Mouse (Mus musculus) left cerebral cortex, adult 18-20 months (tissue): Measurements from ENCODE around the gene Palld. TPM values are rescaled to one million over a fixed set of nuclear protein-coding genes. Genes with fewer than 3 reads are reported as not detected.

Experiments used
- DNase-seq, 2 experiments: peaks; one replicate each; pipeline ENCODE4 v3.0.0; 2021 to 2022; ENCODE audit warnings: low spot score in 2 of 2, mixed read lengths in 1 of 2
- total RNA-seq, 2 experiments: library from RNA; stranded (reverse); gene quantifications; 2 replicates each; pipeline ENCODE4 v1.2.3; 2021

The Palld gene
- total RNA-seq, 2 experiments from 2014 or later, result 3.8 to 4.4 TPM

DNA sequence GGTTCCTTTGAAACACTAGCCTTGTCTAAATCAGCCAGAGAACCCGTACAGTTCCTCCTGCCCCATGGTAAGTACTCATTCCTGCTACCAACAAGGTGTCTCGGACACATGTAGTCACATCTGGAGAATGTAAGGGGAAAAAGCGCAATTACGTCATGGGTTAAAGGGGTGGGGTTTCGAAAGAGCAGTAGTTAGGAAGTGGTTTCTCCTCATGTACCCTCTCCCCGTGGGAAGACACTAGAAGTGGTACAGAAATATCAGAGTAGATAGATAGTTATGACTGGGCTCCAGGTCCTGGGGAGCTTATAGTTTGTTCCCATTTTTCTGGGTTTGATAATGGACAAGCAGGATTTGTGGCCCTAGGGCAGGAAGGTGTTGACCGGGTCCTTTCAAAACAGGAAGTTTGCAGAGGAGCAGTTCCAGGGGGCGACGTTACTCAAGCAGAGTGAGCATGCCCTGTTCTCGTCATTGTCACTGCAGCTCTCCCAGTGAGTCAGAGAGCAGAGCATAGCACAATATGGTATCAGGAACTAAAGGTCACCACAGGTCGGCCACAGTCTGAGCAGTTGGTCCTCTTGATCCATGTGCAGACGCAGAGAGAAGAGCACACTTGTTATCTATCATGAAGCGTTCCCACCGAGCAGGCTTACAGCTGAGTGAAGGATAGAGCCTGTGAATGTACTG is 384.8 kb downstream of the Palld start:
- no peak for DNase-seq

DNA sequence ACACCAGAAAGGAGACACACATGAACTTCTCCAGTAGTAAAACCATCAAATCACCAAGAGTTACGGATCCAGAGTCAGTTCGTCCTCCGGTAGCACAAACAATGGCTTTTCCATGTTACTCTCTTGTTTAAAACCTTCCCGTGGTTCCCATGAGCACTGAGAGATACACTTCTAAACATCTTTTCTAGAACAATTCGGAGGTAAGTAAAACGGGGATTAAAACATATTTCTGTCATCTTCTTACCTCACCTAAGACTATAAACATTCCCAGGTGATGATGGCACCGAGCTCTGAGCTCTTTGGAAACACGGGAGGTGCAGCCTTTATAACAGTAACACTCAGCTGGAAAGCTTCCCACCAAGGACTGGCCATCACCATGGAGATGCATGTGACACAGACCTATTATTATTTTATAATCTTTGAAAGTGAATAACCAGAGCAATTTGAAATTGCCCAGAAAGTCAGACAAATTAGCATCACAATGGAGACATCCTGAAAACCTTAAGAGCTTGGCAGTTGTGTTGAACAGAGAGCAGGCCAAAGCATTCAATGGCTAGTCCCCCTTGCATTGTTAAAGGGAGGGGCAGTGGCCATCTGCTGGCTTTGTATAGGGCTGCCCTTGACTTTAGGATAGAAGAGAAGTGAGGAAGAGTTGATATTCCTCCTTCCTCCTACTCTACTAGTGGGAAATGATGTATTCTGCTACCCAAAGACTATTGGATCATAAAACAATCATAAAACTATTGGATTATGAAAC is 385.6 kb downstream of the Palld start:
- DNase-seq, result no peak

DNA sequence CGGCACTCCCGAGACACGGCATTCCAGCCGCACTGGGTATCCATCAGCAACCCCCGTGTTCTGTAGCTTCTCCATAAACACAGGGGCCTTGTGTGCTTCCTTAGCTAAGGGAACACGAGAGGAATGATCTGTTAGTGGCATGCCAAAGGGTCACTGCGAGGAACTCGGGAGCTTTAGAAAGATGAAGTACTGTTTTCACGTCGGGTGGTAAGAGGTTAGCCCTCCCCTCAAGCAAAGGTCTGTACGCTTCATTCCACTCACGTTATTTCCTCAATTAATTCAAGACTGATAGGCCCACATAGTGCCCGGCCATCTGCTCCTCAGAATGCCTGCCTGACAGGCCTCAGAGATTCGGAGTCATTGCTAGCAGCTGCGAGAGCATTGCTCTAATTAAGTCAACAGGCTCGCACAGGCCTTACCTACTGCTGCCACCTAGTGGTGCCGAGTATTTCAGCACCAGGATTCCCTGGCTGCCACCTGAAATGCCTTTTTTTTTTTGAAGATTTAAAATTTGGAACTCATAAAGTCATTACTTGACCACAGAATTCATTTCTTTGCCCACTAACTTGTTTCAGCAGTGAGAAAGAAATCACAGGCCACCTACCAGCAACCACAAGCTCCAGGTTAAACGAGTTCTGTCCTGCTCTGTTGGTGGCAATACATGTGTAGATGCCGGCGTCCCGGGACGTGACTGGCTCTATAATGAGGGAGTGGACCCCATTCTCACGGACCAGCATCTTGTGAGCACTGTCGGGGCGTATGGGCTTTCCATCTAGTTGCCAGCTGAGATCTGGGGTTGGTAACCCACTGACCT is 386.4 kb downstream of the Palld start:
- peak; percentile 87 to 89 for DNase-seq

DNA sequence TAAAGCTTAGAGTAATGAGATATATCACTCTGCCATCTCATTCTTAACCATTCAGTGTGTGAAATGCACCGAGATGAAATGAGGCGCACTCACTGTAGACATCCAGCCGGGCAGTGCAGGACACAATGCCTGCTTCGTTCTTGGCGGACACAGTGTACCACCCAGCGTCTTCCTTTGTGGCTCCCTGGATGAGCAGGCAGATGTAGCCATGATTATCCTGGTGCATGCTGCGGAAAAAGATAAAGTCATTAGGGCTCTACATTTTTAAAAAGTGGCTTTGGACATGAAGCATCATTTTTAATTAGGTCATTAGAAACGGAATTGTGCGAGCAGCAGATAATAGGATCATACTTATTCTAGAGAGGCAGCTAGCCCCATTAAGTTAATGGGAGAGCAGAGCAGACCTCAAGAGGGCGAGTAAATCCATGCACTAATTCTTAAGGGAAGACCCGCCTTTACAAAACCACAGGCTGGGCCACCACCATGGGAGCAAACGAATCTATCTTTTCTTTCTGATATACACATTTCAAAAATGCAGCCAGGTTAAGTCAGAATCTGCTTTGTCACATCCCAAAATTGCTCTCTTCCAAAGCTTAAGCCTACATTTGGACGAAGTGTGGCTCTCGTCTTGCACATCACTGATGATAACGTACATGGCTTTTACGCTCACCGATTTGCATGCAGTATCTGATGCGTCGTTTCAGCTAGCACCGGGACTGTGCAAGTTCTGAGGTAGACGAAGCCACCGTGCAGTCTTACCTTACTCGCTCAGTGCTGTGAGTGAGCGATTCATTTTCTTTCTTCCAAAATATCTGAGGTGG is 387.2 kb downstream of the Palld start:
- DNase-seq, result no peak

DNA sequence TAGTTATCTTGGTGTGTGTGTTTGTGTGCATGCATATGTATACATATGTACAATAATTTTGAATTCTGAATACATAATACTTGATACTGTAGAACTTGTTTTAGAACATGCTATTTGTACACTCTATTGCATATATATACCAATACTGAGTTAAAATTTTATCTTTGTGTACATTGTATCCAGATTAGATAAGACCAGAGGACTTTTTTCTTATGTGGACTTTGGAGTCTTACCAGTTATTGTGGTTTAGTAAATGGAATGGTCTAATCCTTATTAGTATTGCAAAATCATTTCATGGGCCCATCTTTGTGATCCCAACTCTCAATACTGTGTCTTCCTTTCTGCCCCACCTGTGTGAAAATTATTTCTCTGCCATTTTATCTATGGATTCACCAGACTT is 400.2 kb downstream of the Palld start:
- no peak for DNase-seq

DNA sequence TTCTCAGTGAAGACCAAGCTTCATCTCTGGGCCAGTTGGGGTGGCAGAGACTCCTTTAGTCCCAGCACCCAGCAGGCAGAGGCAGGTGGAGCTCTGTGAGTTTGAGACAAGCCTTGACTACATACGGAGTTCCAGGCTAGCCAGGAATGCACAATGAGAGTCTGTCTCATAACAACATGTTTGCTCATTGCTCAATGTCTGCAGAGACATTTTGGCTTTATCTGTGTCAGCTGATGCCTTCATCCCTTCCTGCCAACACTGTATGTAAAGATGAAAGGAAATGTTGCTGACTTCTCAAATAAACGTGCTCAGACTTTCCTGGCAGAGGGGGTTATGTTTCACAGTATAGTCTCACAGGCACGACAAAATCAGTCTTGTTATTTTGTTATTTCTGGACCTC is 401.6 kb downstream of the Palld start:
- no peak for DNase-seq

DNA sequence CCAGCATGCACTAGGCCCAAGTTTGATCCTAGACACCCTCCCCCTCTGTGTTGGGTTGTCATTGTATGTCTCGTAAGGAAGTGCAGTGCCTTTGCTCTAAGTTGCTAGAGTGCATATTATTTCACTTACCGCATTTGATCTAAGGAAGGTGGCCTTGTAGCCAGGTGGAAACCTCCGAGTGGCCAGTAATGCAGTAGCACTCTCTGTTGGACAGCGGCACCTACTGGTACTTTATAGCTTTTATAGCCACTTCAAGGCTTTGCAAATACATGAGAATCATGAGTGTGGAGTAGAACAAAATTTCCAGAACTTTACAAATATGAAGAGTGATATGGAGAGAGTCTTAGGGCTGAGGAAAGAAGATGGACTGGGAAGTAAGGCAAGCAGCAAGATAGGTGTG is 403.5 kb downstream of the Palld start:
- DNase-seq, result peak in 1 of 2 experiments; percentile 25

DNA sequence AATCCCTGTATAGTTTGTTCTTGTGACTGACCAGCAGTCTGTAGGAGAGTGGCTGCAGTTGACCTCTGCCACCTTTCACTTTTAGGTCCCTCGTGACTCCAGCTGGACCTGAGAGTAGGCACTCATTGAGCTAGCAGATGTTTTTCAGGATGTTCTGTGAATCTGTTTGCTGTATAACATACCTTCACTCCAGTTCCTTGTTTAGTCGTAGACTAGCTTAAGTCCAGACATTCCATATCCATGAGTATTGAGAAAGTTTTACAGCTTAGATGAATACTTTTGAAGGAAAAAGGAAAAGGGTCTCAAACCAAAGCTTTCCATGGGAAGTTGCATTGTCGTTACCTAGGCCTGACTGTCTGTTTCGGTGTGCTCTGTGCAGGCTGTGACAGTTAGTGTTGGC is 405.4 kb downstream of the Palld start:
- no peak for DNase-seq

DNA sequence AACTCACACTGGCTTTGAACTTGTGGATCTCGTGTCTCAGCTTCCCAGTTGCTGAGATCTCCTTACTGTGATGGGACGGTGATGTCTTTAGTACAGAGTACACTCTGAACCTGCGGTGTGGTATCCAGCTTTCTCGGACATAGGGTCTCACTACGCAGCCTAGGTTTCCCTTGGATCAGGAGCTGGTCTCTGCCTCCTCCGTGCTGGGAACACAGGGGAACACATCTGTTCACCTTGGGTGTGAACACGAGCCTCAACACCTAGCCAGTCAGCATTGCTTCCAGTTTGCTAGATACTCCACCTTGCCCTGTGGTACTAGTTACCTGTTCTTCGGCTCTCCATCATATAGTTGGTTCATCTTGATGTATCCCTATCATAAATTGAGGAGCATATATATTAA is 413.9 kb downstream of the Palld start:
- DNase-seq, result no peak

DNA sequence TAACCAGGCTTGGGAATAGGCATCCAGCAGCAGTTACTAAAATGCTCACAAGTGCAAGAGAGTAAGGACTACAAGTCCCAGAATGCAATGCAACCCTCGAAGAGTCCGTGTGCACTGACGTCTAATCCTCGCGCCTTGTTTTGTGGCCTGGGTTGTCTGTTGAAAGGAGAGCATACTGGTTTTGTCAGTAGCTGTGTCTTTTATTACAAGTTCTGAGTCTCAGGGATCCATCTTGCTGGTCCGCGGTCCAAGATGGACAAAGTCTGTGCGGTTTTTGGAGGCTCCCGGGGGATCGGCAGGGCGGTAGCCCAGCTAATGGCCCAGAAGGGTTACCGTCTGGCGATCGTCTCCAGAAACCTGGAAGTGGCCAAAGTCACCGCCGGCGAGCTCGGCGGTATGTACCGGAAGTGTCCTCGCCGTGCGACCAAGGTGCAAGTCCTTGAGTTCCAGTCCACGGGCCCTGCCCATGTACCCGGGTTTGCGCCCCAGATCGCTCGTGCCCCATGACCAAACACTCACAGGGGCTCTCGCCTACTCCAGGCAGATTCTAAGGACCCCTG is 414.8 kb downstream of the Palld start, which contains the start of gene Cbr4:
Gene Cbr4 (plus strand): TSS at position 138 of the 560 bp plus-strand sequence.
- peak; percentile 88 to 89 for DNase-seq

DNA sequence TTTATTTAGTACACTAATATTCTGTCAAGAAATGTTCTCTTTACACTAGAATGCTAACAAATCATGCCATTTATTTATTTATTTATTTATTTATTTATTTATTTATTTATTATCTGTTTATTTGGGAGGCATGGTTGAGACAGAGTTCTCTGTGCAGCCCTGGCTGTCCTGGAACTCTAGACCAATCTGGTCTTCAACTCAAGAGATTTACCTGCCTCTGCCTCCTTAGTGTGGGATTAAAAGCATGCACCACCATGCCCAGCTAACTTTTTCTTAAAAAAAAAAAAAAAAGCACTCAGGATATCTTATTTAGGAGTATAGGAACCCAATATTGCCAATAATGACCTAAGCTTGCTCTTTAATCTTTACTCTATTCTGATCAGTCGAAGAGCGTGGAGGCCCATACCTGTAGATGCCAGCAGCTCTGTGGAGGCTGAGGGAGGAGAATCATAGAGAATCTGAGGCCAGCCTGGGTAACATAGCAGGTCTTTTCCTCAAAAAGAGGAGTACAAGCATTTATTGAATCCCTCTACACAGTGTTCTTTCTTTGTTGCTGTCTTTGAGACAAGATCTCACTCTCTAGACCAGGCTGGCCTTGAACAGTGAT is 415.5 kb downstream of the Palld start:
- no peak for DNase-seq

DNA sequence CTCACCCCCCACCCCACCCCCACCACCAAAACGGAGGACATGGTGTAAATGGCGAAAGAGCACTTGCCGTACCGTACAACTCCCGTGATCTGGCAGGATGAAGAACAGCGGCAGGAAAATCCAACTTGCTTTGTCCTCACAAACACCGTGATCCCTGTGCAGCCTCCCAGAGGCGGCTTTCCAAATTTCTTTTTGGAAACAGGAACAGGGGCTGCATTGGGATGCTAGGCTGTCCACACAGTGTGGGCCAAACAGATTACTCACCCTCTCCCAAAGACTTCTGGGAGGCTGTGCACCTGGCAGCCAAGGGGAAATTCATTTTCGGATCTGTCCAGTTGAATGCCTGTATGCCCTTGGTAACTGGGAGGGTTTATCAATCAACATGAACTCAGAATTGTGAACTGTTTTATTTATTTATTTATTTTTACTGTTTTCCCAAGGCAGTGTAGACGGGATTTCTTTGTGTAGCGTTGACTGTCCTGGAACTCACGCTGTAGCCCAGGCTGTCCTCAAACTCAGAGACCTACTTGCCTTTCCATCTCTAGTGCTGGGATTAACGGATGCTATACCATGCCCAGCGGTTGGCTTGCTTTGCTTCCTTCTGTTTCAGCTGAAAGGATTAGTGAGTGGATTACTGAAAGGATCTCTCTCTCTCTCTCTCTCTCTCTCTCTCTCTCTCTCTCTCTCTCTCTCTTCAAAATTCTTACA is 422.1 kb downstream of the Palld start:
- DNase-seq, result no peak

DNA sequence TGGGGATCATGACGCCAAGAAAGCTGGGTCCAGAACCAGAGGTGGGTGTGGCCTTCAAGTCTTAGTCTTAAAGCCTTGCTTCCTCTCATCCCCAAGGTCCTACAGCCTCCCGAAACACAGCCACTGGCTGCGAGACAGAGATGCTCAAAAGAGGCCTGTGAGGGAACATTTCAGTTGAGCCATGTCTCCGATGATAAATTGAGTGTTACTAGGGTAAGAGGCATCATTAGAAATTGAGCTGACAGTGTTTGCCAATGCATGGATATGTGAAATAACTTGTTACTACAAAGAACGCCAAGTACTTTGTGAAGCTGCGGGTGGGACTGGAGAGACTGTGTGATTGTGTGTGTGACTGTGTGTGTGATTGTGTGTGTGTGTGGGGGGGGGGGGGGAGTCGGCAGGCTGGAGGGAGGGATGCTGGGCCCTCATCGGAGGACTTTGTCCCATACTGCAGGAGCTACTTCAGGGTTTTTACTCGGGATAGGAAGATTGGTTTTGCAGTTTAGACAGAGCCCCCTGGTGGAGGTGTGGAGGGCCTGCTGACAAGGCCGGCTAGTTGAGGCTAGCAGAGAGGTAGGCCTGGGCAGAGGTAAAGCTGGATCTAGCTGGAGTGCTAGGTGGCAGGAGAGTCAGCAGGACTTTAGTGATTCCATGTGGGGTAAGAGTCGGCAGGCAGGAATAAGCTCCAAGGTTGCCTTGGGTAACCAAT is 422.8 kb downstream of the Palld start:
- peak; percentile 57 to 62 for DNase-seq

DNA sequence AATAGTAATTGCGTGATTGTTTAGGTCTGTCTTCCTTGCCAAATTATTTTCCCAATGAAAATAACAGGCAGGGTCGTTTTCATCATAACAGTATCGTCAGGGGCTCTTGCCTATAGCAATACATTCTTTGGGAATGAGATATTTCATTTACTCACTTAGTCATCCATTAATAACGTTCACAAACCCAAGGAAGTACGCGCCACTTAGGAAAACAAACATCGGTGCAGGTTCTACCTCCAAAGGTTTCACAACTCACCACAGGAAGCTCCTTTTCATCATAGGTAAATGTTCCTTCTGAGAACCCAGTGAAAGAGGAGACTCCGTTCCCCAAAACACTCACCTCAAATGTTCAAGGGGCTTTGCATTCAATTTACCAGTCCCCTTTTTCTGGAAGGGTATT is 423.7 kb downstream of the Palld start:
- no peak for DNase-seq

DNA sequence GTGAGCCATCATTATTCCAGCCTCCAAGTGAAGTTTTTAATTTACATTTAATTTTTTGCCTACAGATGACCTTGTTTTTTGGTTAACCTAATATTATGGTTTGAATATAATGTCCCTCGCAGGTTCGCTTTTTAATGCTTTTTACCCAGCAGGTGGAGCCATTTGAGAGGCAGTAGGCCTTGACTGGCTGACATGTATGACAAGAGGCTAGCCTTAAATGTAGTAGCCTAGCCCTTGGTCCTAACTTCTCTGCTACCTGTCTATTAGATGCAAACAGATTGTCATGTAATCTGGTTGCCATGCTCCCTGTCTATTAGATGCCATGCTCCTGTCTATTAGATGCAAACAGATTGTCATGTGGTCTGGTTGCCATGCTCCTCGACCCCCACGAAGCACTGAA is 424.3 kb downstream of the Palld start:
- no peak for DNase-seq

DNA sequence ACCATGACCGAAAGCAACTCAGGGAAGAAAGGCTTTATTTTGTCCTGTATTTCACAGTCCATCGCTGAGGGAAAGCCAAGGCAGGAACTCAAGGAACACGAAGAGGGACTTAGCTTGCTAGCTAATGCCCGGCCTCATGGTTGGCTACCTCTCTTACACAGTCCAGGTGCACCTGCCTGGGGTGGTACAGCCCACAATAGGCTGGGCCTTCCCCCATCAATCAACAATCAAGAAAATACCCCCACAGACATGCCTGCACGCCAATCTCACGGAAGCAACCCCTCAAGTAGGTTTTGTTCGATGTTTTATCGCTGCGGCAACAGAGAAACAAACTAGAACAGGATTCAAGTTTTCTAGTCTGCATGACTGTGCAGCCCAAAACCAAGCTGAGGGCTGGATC is 426.3 kb downstream of the Palld start:
- DNase-seq, result no peak

DNA sequence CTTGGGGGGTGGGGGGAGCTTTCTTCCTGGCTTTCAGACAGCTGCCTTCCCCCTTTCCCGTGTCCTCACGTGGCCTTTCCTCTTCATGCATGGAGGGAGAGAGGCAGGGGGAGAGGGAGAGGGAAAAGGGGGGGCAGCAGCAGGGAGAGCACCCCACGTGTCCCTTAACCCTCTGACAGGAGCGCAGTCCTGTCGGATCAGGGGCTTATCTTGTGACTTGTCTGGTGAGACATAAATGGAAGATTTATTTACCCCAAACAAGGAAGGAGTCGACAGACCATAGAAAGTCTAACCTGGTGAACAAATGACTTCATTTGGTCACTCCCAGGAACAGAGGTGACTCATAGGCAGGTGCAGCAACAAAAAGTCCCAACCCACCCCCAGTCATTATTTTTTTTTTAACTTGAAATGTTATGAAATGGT is 427.2 kb downstream of the Palld start:
- no peak for DNase-seq

DNA sequence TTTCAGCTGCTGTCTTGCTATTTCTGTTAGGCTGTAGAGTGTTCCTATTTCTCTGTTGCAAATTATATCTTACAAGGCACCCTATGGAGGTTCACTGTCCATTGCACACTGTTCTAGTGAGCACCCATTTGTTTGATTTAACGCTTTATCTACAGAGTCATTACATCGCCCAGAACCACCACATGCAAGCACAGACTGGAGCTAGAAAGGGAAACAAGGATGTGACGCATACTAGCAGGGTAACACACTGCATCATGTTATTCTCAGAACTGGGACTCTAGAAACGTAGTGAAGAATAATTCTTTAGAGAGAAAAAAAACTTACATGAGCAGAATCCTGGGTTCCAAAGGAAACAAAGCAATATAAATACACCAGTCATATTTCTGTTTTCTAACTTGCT is 432.3 kb downstream of the Palld start:
- peak in 1 of 2 experiments; percentile 15 for DNase-seq

DNA sequence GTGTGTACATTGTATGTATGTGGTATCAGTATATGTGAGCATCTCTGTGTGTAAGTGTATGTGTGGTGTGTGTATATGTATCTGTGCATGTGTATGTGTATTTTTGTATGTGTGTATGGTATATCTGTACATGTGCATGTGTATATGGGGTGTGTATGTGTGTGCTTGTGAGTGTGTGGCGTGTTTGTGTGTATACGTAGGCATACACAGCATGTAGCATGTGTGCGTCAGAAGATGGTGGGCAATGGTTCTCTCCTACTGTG is 435.0 kb downstream of the Palld start:
- DNase-seq, result no peak
